ENCODE assay signal across 23 mouse cellular contexts in genomic region chr11:104582308-104582606, GRCm38 (mm10). TPM values are rescaled to one million over a fixed set of nuclear protein-coding genes. Genes with fewer than 3 reads are reported as not detected.
DNase-seq lines count a peak whose midpoint lies in the region; ATAC-seq and TF ChIP-seq lines count a peak whose summit lies in the region.
"Had no signal": no experiment of that assay in that cellular context is flagged by ENCODE, and none has a peak within 500 bp of the region (broad histone marks: within the 10 kb centered on the region; RNA-seq: fewer than 3 reads in every experiment).

No protein-coding gene starts in this region.

- no peak for TF ChIP-seq CTCF in heart, adult 2 months (IDR thresholded peaks at IDR 0.05)
- no peak for TF ChIP-seq CTCF in lung, adult 2 months (IDR thresholded peaks at IDR 0.05; ENCODE audit: insufficient read depth, low read length)

- peaks cover 20 to 34% of the 10 kb centered on the region in 2 experiments for H3K4me1 ChIP-seq in heart, embryonic 14.5 days (ENCODE audit: control insufficient read depth in 2 of 2, insufficient read depth in 2 of 2, low read length in 2 of 2)
- peaks cover 5% of the 10 kb centered on the region for H3K4me1 ChIP-seq in heart, adult 2 months (ENCODE audit: control insufficient read depth, insufficient read depth, low read length)
- H3K4me1 ChIP-seq in lung, embryonic 15.5 days = peaks cover 13% of the 10 kb centered on the region
- H3K4me1 ChIP-seq in lung, adult 2 months (ENCODE audit: control insufficient read depth, insufficient read depth, low read length) = peaks cover 9% of the 10 kb centered on the region
- peaks cover 74% of the 10 kb centered on the region for H3K4me1 ChIP-seq in megakaryocyte, embryonic 14.5 days
- H3K4me1 ChIP-seq: liver, embryonic 15.5 days; neural tube, embryonic 15.5 days had no signal

- no peaks in the 10 kb centered on the region for H3K79me2 ChIP-seq in heart, adult 2 months (replicated peaks; ENCODE audit: control insufficient read depth, insufficient read depth, low read length)

- ATAC-seq in heart, embryonic 14.5 days (ENCODE audit: insufficient number of reproducible peaks, insufficient read depth, low FRiP score, low read depth) = no peak
- ATAC-seq in lung, embryonic 15.5 days (ENCODE audit: borderline replicate concordance, extremely low read depth, low FRiP score, low TSS enrichment) = no peak
- ATAC-seq in activated CD4-positive, CD25-positive, alpha-beta regulatory T cell, adult 4 months = peak; percentile 4
- ATAC-seq: forebrain, embryonic 14.5 days; hindbrain, postnatal 0 days; midbrain, embryonic 16.5 days had no signal

- peak overlapping the region in 1 of 2 experiments; percentile 20; a peak in 1 of 4 replicates for H3K4me3 ChIP-seq in heart, embryonic 14.5 days (ENCODE audit: control insufficient read depth in 1 of 2, insufficient read depth in 1 of 2, low read depth in 1 of 2, low read length in 2 of 2)
- no peak overlapping the region for H3K4me3 ChIP-seq in heart, adult 2 months
- H3K4me3 ChIP-seq in lung, embryonic 15.5 days = no peak overlapping the region
- H3K4me3 ChIP-seq in lung, adult 2 months (replicated peaks; ENCODE audit: extremely low read depth, low read depth, low read length) = no peak overlapping the region
- peak overlapping the region; percentile 89 for H3K4me3 ChIP-seq in megakaryocyte, embryonic 14.5 days (replicated peaks)
- H3K4me3 ChIP-seq: liver, embryonic 15.5 days; midbrain, embryonic 10.5 days; neural tube, embryonic 15.5 days had no signal

- peaks cover 71% of the 10 kb centered on the region for H3K36me3 ChIP-seq in heart, embryonic 14.5 days (ENCODE audit: control insufficient read depth, insufficient read depth, low read length)
- H3K36me3 ChIP-seq in heart, adult 2 months (ENCODE audit: control insufficient read depth, insufficient read depth, low read length) = no peaks in the 10 kb centered on the region
- H3K36me3 ChIP-seq in lung, embryonic 15.5 days = no peaks in the 10 kb centered on the region
- peaks cover 2% of the 10 kb centered on the region for H3K36me3 ChIP-seq in megakaryocyte, embryonic 14.5 days (replicated peaks; ENCODE audit: low read length)
- H3K36me3 ChIP-seq: embryonic facial prominence, embryonic 15.5 days; limb, embryonic 15.5 days; liver, embryonic 15.5 days; midbrain, embryonic 10.5 days; neural tube, embryonic 15.5 days had no signal

- no peaks in the 10 kb centered on the region for H3K9me3 ChIP-seq in heart, embryonic 14.5 days (ENCODE audit: control insufficient read depth, low read length)
- H3K9me3 ChIP-seq in lung, embryonic 15.5 days = no peaks in the 10 kb centered on the region
- peaks cover 10% of the 10 kb centered on the region for H3K9me3 ChIP-seq in megakaryocyte, embryonic 14.5 days
- H3K9me3 ChIP-seq: embryonic facial prominence, embryonic 15.5 days; limb, embryonic 15.5 days; liver, embryonic 15.5 days; midbrain, embryonic 10.5 days; neural tube, embryonic 15.5 days had no signal

- TF ChIP-seq POLR2A in heart, adult 2 months (IDR thresholded peaks at IDR 0.05; ENCODE audit: insufficient read depth, low read depth, low read length) = no peak
- no peak for TF ChIP-seq POLR2A in lung, adult 2 months (IDR thresholded peaks at IDR 0.05; ENCODE audit: borderline replicate concordance, extremely low read depth, low read depth, low read length)

- no peak for TF ChIP-seq EP300 in heart, adult 2 months (IDR thresholded peaks at IDR 0.05; ENCODE audit: insufficient read depth, low read depth, low read length)

- DNase-seq in heart, adult 2 months = no peak
- no peak for DNase-seq in lung, adult 2 months
- no peak for DNase-seq in left cerebral cortex, adult 9 months (ENCODE audit: low spot score in 2 of 2)
- DNase-seq in Muller cell, postnatal 12 days (ENCODE audit: inconsistent ontology term) = no peak
- DNase-seq: cerebellum, adult 9-10 months; left cerebral cortex, postnatal 4 days; lung, postnatal 4 days; right cerebral cortex, adult 18-20 months; right cerebral cortex, postnatal 4 days had no signal

- H3K9ac ChIP-seq in heart, embryonic 14.5 days (ENCODE audit: low read length) = peak overlapping the region; percentile 57
- no peak overlapping the region for H3K9ac ChIP-seq in heart, adult 2 months (ENCODE audit: low read depth, low read length)
- no peak overlapping the region for H3K9ac ChIP-seq in lung, embryonic 15.5 days
- H3K9ac ChIP-seq: embryonic facial prominence, embryonic 15.5 days; limb, embryonic 15.5 days; liver, embryonic 15.5 days; neural tube, embryonic 15.5 days had no signal

- 55% methylated on average over 2 of the region's 2 CpGs for WGBS in heart, embryonic 14.5 days
- WGBS in heart, adult 2 months = 60% methylated on average over 2 of the region's 2 CpGs
- 62% methylated on average over 2 of the region's 2 CpGs for WGBS in lung, embryonic 15.5 days
- WGBS in lung, adult 2 months = 48% methylated on average over 2 of the region's 2 CpGs

- H3K27ac ChIP-seq in heart, embryonic 14.5 days (replicated peaks in 1 of 2; ENCODE audit: control insufficient read depth in 1 of 2, insufficient read depth in 1 of 2, low read depth in 2 of 2, low read length in 2 of 2) = peak overlapping the region; percentile 46 to 59; a peak in 1 of 4 replicates
- H3K27ac ChIP-seq in heart, adult 2 months = no peak overlapping the region
- H3K27ac ChIP-seq in lung, embryonic 15.5 days = peak overlapping the region; percentile 75
- H3K27ac ChIP-seq: embryonic facial prominence, embryonic 15.5 days; hindbrain, postnatal 0 days; kidney, postnatal 0 days; left cerebral cortex, adult 2 months; limb, embryonic 15.5 days; liver, embryonic 15.5 days; midbrain, embryonic 10.5 days had no signal

- intact Hi-C loops in heart, adult 2 months (cut with DNase I) = no loop called here

- H3K4me2 ChIP-seq in heart, embryonic 14.5 days (ENCODE audit: low read length) = peak overlapping the region; percentile 59
- H3K4me2 ChIP-seq in lung, embryonic 15.5 days = no peak overlapping the region
- H3K4me2 ChIP-seq: liver, embryonic 15.5 days; neural tube, embryonic 15.5 days had no signal

- H3K27me3 ChIP-seq in heart, embryonic 14.5 days (ENCODE audit: control insufficient read depth, insufficient read depth, low read length) = no peaks in the 10 kb centered on the region
- no peaks in the 10 kb centered on the region for H3K27me3 ChIP-seq in heart, adult 2 months (ENCODE audit: control insufficient read depth, insufficient read depth, low read length)
- H3K27me3 ChIP-seq in lung, embryonic 15.5 days = no peaks in the 10 kb centered on the region
- H3K27me3 ChIP-seq in megakaryocyte, embryonic 14.5 days (replicated peaks) = peaks cover 70% of the 10 kb centered on the region
- H3K27me3 ChIP-seq: embryonic facial prominence, embryonic 15.5 days; neural tube, embryonic 15.5 days had no signal

RNA-seq across cellular contexts. Expression of gene Itgb3, which starts 25.5 kb away (rescaled TPM):
- polyA plus RNA-seq in heart, embryonic 14.5 days (2014; fragmentation: Nextera tagmentation; extraction: Ambion mirVana) = 1.7 and 1.8 TPM in 2 replicates
- total RNA-seq in heart, adult 2 months (2021) = 1 to 10 TPM; 2.3 to 8.1 TPM
- 2.7 and 3.6 TPM in 2 replicates for polyA plus RNA-seq in heart, adult 2 months (2012; rRNA removed)
- 4.4 TPM in 2 replicates for polyA plus RNA-seq in lung, embryonic 15.5 days (2015; fragmentation: Nextera tagmentation; extraction: Ambion mirVana)
- polyA plus RNA-seq in lung, adult 2 months (2012; rRNA removed) = 9.3 and 16.2 TPM in 2 replicates
- 10 to 100 TPM; 12.8 to 14.3 TPM for polyA plus RNA-seq in activated CD4-positive, CD25-positive, alpha-beta regulatory T cell, adult 4 months (2017; shearing (Covaris generic))
- 123 and 181 TPM in 2 replicates for polyA plus RNA-seq in megakaryocyte, embryonic 14.5 days (2012; ENCODE audit: insufficient read depth, low replicate concordance)

RNA-seq across cellular contexts. Expression of gene Myl4, which starts 31.8 kb away (rescaled TPM):
- polyA plus RNA-seq in heart, embryonic 14.5 days (2014; fragmentation: Nextera tagmentation; extraction: Ambion mirVana) = 2,493 and 2,941 TPM in 2 replicates
- total RNA-seq in heart, adult 2 months (2021) = 100 to 1,000 TPM; 484 to 619 TPM
- 1,288 and 1,402 TPM in 2 replicates for polyA plus RNA-seq in heart, adult 2 months (2012; rRNA removed)
- 69.5 and 133 TPM in 2 replicates for polyA plus RNA-seq in lung, embryonic 15.5 days (2015; fragmentation: Nextera tagmentation; extraction: Ambion mirVana)
- polyA plus RNA-seq in lung, adult 2 months (2012; rRNA removed) = 131 and 184 TPM in 2 replicates
- polyA plus RNA-seq in activated CD4-positive, CD25-positive, alpha-beta regulatory T cell, adult 4 months (2017; shearing (Covaris generic)) = 10 to 100 TPM in 1 of 2 experiments, 1 to 10 TPM in 1; 8.4 to 12.0 TPM
- 0.86 TPM in 1 of 2 replicates, not detected in the other for polyA plus RNA-seq in megakaryocyte, embryonic 14.5 days (2012; ENCODE audit: insufficient read depth, low replicate concordance)

RNA-seq across cellular contexts. Expression of gene Cdc27, which starts 31.8 kb away (rescaled TPM):
- polyA plus RNA-seq in heart, embryonic 14.5 days (2014; fragmentation: Nextera tagmentation; extraction: Ambion mirVana) = 35.6 and 39.7 TPM in 2 replicates
- 10 to 100 TPM; 23.2 to 24.6 TPM for total RNA-seq in heart, adult 2 months (2021)
- 4.6 and 10.7 TPM in 2 replicates for polyA plus RNA-seq in heart, adult 2 months (2012; rRNA removed)
- polyA plus RNA-seq in lung, embryonic 15.5 days (2015; fragmentation: Nextera tagmentation; extraction: Ambion mirVana) = 40.5 and 41.3 TPM in 2 replicates
- polyA plus RNA-seq in lung, adult 2 months (2012; rRNA removed) = 3.4 and 6.9 TPM in 2 replicates
- polyA plus RNA-seq in activated CD4-positive, CD25-positive, alpha-beta regulatory T cell, adult 4 months (2017; shearing (Covaris generic)) = 10 to 100 TPM; 18.3 to 21.7 TPM
- polyA plus RNA-seq in megakaryocyte, embryonic 14.5 days (2012; ENCODE audit: insufficient read depth, low replicate concordance) = 2.5 TPM in 1 of 2 replicates, not detected in the other
